Mouse (Mus musculus): ENCODE results near the gene Lrrtm1.

Gene Lrrtm1

DNA sequence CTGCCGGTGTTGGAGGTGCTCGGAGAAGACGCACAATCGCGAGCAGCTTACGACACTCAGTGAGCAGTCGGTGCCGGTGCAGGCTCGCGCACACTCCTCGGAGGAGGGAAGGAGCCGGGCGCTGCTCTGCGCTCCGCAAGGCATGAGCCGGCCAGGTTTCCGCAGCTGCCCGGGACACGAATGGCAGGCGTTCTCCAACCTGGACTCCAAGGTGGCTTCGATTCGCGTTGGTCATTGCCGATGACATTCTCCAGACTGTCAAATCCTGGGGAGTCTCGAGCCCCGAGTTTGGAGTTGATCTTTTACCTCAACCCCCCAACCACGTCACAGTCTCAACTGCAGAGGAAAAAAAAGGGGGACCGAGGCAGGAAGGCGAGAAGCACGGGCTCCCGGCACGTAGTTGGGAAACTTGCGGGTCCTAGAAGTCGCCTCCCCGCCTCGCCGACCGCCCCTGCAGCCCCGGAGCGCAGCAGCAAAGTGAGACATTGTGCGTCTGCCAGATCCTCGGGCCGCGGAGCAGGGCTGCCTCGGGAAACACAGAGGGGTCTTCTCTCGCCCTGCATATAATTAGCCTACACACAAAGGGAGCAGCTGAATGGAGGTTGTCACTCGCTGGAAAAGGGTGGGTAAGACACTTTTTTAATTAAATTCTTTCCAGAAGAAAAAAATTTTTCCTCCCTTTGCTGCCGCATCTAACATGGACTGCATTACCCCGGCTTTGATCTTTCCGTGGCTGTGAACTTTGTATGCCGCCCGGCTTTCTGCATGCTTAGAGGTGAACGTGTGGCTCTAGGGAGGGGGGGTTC, at the start of gene Lrrtm1:
Lrrtm1 (plus strand) TSS at position 89 of the 806 bp plus-strand sequence.
- no peak for DNase-seq (ENCODE audit: low read depth, low spot score)

DNA sequence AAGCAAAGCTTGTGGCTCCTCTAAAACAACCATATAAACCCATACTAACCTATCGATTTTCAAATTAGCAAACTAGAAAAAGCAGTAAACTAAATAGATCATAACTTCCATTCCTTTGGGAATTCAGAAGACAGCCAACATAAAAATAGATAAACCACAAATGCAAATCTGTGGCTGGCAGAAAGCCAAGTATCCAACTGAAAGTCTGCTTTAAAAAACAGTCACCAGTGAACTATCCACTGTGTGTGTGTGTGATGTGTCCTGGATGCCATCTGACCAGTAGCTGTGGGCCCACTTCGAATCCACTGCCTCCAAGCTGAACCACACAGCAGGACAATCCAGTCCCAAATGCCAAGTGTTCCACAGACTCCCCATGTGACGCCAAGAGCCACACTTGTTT, 45.8 kb upstream of the Lrrtm1 start:
- DNase-seq (ENCODE audit: low read depth, low spot score): no peak

DNA sequence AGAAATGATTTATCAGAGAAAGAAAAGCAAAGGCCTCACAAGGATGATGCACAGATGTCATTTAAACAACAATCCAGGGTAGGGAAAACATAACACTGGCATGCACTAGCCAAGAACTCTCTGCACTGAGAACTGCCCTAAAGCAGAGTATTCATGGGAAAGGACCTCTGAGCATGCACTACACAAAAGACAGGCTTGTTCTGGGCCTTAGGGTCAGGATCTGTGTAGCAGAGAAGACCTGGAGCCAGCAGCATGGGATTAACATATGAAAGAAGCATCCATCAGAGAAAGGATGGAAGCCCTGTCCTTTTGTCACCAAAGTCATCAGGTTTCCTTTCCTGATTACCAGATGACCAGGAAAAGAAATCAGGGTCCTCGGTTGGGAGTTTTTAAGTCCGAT, 43.1 kb upstream of the Lrrtm1 start:
- no peak for DNase-seq (ENCODE audit: low read depth, low spot score)

DNA sequence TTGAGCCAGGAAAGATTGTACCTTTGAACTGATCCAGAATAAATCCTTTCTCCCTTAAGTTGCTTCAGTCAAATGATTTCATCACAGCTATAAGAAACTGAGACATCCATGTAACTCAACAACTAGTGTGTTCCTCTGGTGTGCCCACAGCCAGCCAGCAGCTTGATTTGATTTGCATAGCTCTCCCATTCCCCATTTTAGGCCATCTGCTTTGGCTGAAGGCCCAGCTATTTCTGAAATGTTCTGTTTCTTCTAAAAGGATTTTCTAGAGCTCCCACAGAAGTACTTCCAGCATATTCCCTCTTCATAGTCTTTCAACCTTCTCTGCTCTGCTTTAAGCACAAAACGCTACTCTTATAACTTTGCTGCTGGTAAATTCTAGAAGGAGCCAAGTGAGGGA, 33.3 kb upstream of the Lrrtm1 start:
- no peak for DNase-seq (ENCODE audit: low read depth, low spot score)

DNA sequence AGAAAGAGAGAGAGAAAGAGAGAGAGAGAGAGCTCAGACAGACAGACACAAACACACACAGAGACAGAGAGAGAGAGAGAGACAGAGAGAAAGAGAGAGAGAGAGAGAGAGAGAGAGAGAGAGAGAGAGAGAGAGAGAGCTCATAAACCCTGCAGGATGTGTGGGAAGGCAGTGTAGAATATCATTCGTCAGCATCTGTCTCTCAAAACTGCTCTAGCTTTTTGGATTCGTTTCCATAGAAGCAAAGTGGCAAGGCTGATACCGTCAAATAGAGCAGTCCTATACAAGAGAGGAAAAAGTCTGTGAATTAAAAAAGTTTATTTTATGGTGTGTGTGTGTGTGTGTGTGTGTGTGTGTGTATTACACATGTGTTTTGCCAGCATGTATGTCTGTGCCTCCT, 32.6 kb upstream of the Lrrtm1 start:
- no peak for DNase-seq (ENCODE audit: low read depth, low spot score)

DNA sequence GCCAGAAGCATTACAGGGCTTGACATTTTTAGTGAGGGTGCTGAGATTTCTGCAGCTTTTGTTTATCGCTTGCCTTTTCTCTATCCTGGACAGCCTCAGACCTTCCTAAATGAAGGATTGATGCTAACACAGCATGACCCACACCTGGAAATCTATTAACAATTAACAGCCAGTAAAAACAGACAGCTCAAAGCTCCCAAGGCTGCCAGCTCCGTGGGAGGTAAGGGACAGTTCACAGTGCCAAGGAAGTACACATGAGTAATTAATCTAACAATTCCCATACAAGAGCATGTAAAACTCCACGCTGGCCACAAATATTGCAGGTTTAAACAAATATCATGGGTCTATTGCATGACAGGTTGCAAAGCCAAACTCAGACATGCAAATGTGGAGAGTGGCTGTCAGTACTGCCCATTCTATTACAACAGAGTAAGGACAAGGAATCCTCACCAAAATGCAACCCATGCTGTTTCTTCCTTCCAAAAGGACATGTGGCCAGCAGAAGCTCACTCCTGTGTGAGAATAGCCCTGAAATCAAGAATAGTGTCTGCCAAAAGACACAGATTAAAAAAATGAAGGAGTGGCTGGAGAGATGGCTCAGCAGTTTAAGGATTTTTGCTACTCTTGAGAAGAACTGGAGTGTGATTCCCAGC, 28.6 kb upstream of the Lrrtm1 start:
- no peak for DNase-seq (ENCODE audit: low read depth, low spot score)

DNA sequence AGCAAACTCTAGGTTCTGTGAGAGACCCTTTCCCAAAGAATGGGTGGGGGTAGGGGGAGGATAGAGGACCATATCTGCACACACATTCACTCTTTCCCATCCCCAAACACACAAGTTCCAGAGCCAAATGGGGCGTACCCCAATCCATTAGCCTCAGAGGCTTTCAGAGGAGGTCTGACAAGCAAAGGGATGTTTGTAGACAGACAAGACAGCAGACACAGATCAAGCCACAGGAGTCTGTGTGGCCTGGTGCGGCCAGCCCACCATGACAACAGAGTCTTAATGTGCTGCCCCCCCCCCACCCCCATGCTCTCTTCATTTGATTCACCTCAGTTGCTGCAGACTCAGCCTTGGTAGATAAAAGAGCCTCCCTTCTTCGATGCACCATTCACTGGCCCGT, 27.2 kb upstream of the Lrrtm1 start:
- no peak for DNase-seq (ENCODE audit: low read depth, low spot score)

DNA sequence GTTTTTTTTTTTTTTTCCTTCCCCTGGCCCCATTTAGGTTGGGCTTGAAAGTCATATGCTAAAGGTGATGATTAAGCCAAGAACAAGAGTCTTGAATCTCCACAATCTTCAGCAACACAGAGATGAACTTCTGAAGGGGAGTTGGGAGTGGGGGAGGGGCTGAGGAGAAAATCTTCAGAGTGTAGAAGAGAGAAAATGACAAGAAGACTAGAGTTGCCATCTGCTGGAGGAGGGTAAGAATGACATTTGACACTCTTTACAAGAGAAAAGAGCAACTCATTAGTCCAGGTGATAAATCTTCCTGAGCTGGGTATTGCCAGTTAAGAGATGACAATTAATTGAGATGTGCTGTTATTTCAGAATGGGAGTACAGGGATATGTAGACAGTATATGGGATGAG, 23.6 kb upstream of the Lrrtm1 start:
- no peak for DNase-seq (ENCODE audit: low read depth, low spot score)

DNA sequence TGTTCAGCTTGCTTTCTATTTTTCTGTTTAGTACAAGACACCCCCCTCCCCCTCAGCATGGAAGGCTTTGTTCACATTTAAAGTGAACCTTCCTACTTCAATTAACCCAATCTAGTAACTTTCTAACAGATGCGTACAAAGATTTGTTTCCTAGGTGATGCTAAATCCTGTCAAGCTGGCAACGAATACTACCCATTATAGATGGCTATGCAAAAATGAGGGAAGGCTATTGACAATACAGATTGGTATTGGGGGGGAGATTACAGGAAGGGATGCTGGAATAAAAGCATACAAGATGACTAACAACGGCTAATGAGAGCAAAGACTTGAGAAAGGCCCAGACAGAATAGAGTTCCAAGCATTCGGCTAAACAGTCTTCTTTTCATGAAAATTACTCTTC, 21.7 kb upstream of the Lrrtm1 start:
- no peak for DNase-seq (ENCODE audit: low read depth, low spot score)

DNA sequence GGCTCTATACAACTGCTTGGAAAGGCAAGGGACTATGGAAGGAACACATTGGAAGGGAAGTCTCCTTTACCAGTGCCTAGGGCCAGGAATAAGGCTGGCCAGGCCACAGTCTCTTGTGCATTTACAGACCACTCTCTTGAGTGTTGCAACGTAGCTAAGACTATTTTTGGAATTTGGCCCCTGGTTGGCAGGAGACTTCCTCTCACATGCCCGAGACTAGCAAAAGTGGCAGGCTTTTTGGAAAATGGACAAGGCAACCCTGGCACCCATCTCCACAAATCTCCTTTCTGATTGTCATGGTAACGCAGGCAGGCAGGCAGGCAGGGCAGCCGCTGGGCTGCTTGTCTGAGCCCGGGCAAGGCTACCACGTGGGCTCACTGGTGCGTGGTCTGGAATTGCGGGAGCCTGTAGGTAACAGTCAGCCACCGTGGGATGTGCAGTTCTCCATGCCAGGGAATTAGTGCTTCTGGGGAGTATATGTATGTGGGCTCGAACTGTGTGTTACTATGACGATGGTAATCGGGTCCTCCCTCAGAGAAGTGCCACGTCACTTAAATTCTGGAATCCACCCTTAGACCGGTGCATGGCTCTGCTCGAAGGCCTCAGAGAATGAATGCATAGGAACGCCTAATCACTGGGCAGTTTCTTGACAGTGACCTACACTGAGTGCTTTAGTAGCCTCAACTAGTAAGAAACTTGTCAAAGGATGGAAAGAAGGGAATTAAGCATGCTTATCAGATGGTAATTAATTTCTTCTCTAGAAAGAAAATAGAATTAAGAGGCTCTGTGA, 19.4 kb upstream of the Lrrtm1 start:
- no peak for DNase-seq (ENCODE audit: low read depth, low spot score)

DNA sequence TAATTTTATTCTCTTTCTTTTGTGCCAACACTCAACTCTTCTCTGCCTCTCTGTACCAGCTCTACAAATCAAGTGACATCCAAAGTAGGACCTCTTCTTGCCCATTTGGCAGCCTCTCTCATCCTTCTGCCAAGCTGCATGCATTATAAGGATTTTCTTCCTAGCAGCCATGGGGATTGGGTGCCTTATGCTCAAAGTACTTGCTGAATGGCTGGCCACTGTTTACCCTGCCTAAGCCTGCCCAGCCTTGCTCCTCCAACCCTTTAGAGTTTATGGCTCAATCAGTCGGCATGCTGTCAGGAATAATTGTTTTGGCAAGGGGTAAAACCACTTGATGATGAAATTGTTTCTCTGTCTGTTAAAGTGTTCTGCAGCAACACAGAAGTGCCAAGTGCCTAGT, 2.1 kb upstream of the Lrrtm1 start:
- no peak for DNase-seq (ENCODE audit: low read depth, low spot score)

DNA sequence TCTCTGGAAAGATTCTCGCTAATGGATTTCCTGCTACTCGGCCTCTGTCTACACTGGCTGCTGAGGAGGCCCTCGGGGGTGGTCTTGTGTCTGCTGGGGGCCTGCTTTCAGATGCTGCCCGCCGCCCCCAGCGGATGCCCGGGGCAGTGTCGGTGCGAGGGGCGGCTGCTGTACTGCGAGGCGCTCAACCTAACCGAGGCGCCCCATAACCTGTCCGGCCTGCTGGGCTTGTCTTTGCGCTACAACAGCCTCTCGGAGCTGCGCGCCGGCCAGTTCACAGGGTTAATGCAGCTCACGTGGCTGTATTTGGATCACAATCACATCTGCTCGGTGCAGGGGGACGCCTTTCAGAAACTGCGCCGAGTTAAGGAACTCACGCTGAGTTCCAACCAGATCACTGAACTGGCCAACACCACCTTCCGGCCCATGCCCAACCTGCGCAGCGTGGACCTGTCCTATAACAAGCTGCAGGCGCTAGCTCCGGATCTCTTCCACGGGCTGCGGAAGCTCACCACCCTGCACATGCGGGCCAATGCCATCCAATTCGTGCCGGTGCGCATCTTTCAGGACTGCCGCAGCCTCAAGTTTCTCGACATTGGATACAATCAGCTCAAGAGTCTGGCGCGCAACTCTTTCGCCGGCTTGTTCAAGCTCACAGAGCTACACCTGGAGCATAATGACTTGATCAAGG, 1.2 kb downstream of the Lrrtm1 start:
- DNase-seq (ENCODE audit: low read depth, low spot score): no peak

DNA sequence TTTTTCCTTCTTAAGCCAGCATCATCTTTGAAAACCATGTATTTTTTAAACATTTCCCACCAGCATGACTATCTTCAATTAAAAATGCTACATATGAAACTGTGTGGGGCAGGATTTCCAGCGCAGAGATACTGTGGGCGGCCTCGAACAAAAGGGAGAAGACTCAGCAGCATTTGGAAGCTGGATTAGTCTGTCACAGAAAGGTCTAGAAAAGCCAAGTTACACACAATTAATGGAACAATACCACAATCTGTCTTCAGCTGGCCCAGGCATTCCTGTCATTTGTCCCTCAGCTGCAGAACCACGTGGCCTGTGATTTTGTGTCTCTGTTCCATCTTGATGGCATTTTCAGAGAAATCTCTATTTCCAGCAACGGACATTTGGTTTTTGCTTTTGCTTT, 11.0 kb downstream of the Lrrtm1 start:
- no peak for DNase-seq (ENCODE audit: low read depth, low spot score)

DNA sequence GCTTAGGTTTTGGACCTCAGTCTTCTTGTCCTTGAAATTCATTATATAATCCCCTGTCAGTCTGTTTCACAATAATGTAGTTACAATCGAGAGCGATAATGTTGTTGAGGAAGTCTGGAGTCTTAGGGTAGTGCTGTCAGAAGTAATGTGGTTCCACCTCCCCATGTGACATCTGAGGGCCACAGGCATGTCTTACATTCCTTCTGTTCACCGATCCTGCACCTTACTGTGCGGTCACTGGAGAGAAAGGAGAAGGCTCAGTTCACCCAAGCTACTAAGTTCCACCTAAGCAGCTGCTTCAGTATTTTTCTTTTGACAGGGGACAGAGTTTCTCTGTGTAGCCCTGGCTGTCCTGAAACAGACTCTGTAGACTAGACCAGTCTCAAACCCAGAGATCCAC, 13.9 kb downstream of the Lrrtm1 start:
- DNase-seq (ENCODE audit: low read depth, low spot score): no peak

DNA sequence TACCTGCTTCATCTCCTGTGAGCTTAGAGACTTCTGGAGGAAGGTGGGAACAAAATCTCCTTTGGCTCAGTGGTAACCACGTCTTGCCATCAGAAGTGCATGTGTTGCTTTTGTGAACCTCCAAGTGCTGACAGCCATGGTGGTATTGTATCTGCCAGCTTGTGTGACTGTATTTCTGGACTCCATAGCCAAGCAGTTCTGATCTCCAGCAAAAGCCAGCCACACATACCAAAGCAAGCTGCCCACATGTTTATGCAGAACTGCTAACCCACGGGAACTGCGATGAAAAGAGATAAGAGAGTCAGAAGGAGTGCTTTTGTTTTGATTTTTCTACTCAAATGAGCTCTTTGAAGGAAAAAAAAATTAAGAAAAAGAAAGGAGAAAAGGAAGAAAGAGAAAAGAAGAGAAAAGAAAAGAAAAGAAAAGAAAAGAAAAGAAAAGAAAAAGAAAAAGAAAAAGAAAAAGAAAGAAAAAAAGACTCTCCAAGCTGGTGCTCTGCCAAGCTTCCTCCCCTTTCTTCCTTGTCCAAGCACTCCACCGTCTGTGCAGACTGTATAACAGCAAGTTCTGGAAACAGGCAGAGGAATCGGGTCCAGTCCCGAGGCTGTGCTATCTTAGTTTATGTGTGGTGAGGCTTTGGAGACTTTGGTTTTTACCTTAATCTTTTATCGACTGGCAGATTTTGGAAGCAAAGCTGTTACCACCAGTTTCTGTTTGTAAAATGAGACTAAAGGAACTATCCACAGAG, 15.0 kb downstream of the Lrrtm1 start:
- no peak for DNase-seq (ENCODE audit: low read depth, low spot score)

DNA sequence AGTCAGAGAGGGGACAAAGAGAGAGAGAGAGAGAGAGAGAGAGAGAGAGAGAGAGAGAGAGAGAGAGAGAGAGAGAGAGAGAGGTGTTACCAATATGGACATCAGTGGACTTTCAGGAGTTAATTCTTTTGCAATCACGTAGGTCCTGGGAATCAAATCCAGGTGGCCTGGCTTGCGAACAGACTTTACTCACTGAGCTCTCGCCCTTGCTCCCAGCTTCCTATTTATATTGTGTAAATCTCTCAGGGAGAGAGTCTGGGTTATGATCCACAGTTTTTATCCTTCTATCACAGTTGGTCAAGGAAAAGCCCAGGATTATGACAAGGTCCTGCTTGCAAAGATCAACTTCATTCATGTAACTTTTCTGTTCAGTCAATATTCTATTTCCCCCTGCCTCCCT, 22.7 kb downstream of the Lrrtm1 start:
- DNase-seq (ENCODE audit: low read depth, low spot score): no peak

DNA sequence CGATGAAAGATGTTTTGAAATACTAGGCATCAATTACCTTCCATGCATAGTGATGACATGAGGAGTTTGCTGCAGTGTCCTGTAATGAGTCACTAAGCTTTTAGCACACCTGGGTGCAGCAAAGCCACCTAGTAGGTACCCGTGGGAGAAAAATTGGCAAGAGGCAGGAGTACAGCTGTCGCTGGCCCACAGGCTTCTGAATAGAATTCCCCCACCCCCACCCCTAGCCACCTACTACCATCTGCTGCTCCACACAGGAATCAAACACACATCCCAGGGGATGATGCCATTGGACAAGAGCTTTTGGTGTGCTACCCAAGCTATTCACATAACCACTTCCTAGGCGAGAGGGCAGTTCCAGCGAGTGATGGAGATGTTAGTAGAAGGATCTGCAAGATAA, 36.3 kb downstream of the Lrrtm1 start:
- no peak for DNase-seq (ENCODE audit: low read depth, low spot score)

DNA sequence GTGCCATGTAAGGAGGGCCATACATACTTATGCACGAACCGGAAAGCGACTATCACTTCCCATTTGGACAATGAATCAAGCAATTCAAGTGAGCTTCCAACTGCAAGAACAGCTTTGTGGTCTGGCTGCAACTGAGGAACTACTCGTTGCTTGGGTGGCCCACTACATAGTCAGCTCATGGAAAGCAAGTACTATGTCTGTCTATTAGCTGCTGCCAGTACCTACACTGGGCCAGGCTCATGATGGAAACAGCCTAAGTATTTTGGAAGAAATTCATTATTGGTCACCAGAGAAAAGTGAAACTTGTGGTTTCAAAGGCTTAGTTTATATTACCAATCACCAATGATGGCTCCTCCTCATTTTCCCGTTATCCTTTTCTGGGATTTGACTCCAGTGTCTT, 43.8 kb downstream of the Lrrtm1 start:
- DNase-seq (ENCODE audit: low read depth, low spot score): no peak

DNA sequence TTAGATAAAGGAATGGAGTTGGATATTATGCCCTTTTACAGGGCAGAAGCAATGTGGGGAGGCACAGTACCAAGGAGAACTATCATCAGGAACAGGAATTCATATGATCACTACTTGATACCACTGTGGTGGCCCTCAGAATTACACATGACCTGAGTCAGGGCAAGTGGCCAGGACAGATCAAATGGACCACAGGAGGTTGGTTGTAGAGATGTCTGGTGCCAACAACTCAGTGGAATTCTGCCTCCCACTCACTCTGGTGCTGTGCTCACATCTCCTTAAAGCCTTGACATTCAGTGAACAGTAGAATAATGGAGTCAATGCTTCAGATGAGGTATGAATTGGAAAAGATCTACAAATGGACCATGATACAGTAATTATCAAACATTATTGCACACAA, 45.9 kb downstream of the Lrrtm1 start:
- no peak for DNase-seq (ENCODE audit: low read depth, low spot score)

DNA sequence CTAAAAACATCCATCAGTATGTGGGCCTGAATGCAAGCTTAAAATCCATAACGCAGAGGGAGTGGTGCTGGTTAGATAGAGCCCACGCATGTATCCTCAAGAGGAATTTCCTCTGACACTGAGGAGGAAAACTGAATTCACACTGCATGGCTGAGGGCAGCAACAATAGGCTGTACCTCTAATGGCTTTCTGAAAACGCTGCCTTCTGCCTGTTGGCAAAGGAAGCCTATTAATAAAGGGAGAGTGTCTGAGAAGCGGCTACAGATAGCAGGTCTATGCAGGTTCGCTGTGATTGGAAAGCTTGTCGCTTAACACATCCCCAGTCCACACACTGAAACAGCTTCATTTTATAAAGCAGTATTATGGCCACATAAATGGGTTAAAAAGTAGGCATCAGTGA, 48.9 kb downstream of the Lrrtm1 start:
- DNase-seq (ENCODE audit: low read depth, low spot score): no peak

DNA sequence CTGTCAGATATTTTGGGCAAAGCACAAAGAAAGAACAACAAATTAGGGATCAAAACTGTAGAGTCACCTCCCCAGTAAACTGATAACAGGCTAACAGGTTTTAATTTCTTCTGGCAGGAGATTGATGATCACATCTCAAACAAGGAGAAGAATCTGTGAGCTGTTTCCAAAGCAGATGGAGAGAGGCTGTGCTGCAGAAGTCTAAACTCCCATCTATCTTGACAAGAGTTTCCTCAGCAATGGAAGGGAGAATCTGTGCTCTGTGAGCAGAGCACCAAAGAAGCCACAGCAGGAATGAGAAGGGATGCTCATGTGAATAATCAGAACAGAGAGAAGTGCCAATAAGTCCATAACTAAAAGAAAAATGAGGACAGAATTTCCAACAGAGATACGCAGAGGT, 58.8 kb downstream of the Lrrtm1 start:
- no peak for DNase-seq (ENCODE audit: low read depth, low spot score)
